Mouse (Mus musculus): ENCODE results near the gene Vil1. TPM values are rescaled to one million over a fixed set of nuclear protein-coding genes. Genes with fewer than 3 reads are reported as not detected.

Gene Vil1
- polyA plus RNA-seq (2012; rRNA removed) = 0.74 and 1.0 TPM in 2 replicates

DNA sequence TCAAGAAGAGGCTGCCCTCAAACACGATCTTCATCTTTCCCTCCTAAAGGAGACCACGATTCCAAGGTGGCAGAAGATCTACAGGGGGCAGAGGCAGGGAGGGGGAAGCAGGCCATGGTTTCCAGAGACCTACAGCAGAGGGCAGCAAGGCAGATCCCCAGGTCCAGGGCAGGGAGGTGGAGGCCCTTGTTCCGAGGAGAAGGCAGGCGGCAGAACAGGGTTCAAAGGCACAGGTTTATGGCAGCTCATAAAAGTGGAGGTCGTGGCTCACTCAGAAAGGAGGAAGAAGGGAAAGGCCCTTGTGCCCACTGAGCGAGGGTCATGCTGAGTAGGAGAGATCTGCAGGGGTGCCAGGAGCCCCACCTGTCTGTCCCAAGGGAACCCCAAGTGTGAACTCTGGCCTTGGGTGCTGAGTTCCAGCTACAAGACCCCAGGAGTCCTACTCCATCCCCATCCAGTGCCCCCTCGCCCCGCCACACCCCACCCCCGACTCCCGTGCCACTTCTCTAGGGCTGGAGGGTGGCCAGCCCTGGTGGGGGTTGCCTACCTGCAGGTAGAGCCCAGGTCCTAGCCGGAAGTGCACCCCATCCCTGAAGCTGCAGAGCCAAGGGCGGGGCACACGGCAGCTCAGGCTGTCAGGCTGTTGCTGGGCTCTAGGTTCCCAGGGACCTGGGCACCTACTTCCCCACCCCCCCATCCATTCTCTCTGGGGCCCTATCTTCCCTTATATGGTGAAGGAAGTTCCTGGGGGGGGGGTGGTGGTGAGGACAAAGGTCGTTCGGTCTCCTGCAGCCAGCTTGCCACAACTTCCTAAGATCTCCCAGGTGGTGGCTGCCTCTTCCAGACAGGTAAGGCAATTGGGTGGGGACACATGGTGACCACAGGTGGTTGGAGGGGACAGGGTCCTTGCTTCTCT is at the start of gene Vil1:
Gene Vil1, plus strand, starts transcription at position 788 of the 916 bp plus-strand sequence.
- Histone ChIP-seq H3K36me3 (ENCODE audit: control insufficient read depth, insufficient read depth, low read length) (no peaks in the 10 kb centered on the region), H3K27ac (ENCODE audit: control insufficient read depth, insufficient read depth, low read length) (no peak within 1 kb of the TSS), H3K4me3 (ENCODE audit: control insufficient read depth, insufficient read depth, low read length) (no peak within 1 kb of the TSS), H3K4me1 (replicated peaks; ENCODE audit: control insufficient read depth, insufficient read depth, low read length) (0 out of 2 replicates have a peak, but pooled peaks cover 3% of the 10 kb centered on the region), H3K27me3 (ENCODE audit: control insufficient read depth, insufficient read depth, low read length) (no peaks in the 10 kb centered on the region)
- no peak for DNase-seq
- 66% methylated on average over 15 of the region's 15 CpGs for WGBS
- TF ChIP-seq POLR2A (IDR thresholded peaks at IDR 0.05; ENCODE audit: control insufficient read depth, extremely low read depth, insufficient read depth, low read length, poor library complexity) (no peak), CTCF (IDR thresholded peaks at IDR 0.05; ENCODE audit: borderline replicate concordance, control insufficient read depth, extremely low read depth, insufficient read depth, low read length, poor library complexity) (no peak)

DNA sequence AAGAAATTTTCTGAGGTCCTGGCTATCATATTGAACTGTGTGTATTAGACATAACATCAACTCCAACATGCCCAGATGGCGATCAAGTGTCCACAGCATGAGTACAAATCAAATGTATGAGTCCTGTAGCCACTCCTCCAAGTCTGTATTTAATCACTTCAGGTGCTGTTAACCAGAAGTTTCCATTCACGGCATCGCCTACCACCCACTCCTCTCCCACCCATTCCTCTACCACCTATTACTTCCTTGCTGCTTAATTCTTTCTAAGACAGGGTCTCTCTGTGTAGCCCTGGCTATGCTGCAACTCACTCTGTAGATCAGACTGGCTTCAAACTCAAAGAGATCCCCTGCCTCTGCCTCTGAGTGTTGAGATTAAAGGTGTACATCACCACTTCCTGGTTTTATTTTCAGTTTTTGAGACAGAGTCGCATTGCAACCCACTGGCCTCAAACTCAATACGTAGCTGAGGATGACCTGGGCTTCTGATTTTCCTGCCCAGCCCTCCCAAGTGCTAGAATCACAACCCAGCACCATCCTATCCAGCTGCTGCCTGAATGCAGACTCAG is 49.1 kb upstream of the Vil1 start:
- peaks cover 6% of the 10 kb centered on the region for H3K4me1 ChIP-seq (replicated peaks; ENCODE audit: control insufficient read depth, insufficient read depth, low read length)
- H3K27ac ChIP-seq (ENCODE audit: control insufficient read depth, insufficient read depth, low read length) = no peak overlapping the region
- TF ChIP-seq CTCF (IDR thresholded peaks at IDR 0.05; ENCODE audit: borderline replicate concordance, control insufficient read depth, extremely low read depth, insufficient read depth, low read length, poor library complexity) (no peak), POLR2A (IDR thresholded peaks at IDR 0.05; ENCODE audit: control insufficient read depth, extremely low read depth, insufficient read depth, low read length, poor library complexity) (no peak)
- no peak overlapping the region for H3K4me3 ChIP-seq (ENCODE audit: control insufficient read depth, insufficient read depth, low read length)
- no peak for DNase-seq
- 61% methylated on average over 5 of the region's 5 CpGs for WGBS
- no peaks in the 10 kb centered on the region for H3K36me3 ChIP-seq (ENCODE audit: control insufficient read depth, insufficient read depth, low read length)
- no peaks in the 10 kb centered on the region for H3K27me3 ChIP-seq (ENCODE audit: control insufficient read depth, insufficient read depth, low read length)

DNA sequence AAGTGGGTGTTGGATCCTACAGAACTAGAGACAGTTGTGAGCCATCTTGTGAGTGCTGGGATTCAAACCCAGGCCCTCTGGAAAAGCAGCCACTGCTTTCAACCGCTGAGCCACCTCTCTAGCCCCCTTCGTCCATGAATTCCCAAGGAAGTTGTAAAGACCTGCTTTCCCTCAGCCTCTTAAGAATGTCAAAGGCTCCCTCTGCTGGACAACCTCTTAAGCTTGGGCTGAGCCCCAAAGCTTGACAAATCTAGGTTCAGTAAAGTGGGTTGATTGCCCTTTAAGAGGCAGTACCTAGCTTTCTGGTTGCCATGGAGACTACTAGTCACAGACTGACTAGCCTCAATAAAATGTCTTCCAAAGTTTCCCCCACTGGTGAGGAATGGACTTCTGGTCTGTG is 47.4 kb upstream of the Vil1 start, which contains the start of gene Catip:
Gene Catip, plus strand, starts transcription at position 297 of the 400 bp plus-strand sequence.
- H3K4me3 ChIP-seq (ENCODE audit: control insufficient read depth, insufficient read depth, low read length) = no peak within 1 kb of the TSS
- 3% methylated on average over 2 of the region's 2 CpGs for WGBS
- H3K36me3 ChIP-seq (ENCODE audit: control insufficient read depth, insufficient read depth, low read length) = no peaks in the 10 kb centered on the region
- H3K27me3 ChIP-seq (ENCODE audit: control insufficient read depth, insufficient read depth, low read length) = no peaks in the 10 kb centered on the region
- TF ChIP-seq CTCF (IDR thresholded peaks at IDR 0.05; ENCODE audit: borderline replicate concordance, control insufficient read depth, extremely low read depth, insufficient read depth, low read length, poor library complexity) = no peak
- no peak for TF ChIP-seq POLR2A (IDR thresholded peaks at IDR 0.05; ENCODE audit: control insufficient read depth, extremely low read depth, insufficient read depth, low read length, poor library complexity)
- peaks cover 6% of the 10 kb centered on the region for H3K4me1 ChIP-seq (replicated peaks; ENCODE audit: control insufficient read depth, insufficient read depth, low read length)
- DNase-seq = peak; percentile 59
- H3K27ac ChIP-seq (ENCODE audit: control insufficient read depth, insufficient read depth, low read length) = no peak within 1 kb of the TSS

DNA sequence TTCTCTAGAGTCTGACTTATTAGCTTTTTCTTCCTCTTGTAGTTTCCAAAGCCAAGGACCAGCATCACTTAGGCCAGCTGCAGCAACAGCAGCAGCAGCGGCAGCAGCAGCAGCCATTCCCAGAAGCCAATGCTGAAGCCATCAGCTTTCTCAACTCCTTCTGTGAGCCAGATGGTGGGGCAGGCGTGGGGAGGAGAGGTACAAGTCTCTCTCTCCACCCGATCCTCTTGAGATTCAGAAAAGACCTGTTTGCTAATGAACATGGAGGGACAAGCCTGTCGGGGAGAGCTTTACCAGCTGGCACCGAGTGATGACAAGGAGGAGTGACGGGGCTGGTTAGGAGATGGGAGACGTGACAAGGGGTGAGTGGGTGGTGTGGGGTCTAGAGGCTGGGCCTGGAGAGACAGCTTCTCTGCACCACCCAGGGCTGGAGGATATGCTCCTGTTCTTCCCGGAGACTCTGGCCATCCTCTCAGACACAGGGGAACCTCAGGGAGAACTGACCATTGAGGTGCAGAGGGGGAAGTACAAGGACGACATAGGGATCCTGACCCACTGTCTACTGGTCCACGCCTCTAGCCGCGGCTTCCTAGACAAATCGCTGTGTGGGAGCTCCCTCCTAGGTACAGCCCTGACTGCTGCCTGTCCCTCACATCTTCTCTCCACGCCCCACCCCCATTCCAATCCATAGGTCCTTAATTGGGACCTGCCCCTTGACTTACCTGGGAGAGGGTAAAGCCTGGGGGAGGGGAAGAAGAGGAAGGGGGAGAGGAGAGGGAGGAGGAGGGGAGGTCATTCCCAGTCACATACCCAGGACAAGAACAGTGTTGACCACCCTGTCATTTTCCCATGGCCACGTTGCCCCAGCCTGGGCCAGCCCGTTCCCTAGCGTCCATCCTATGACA is 46.6 kb upstream of the Vil1 start:
- H3K27ac ChIP-seq (ENCODE audit: control insufficient read depth, insufficient read depth, low read length) = no peak overlapping the region
- no peaks in the 10 kb centered on the region for H3K27me3 ChIP-seq (ENCODE audit: control insufficient read depth, insufficient read depth, low read length)
- no peak overlapping the region for H3K4me3 ChIP-seq (ENCODE audit: control insufficient read depth, insufficient read depth, low read length)
- DNase-seq = no peak
- H3K4me1 ChIP-seq (replicated peaks; ENCODE audit: control insufficient read depth, insufficient read depth, low read length) = peaks cover 6% of the 10 kb centered on the region
- 90% methylated on average over 17 of the region's 17 CpGs for WGBS
- no peaks in the 10 kb centered on the region for H3K36me3 ChIP-seq (ENCODE audit: control insufficient read depth, insufficient read depth, low read length)
- no peak for TF ChIP-seq CTCF (IDR thresholded peaks at IDR 0.05; ENCODE audit: borderline replicate concordance, control insufficient read depth, extremely low read depth, insufficient read depth, low read length, poor library complexity)
- TF ChIP-seq POLR2A (IDR thresholded peaks at IDR 0.05; ENCODE audit: control insufficient read depth, extremely low read depth, insufficient read depth, low read length, poor library complexity) = no peak

DNA sequence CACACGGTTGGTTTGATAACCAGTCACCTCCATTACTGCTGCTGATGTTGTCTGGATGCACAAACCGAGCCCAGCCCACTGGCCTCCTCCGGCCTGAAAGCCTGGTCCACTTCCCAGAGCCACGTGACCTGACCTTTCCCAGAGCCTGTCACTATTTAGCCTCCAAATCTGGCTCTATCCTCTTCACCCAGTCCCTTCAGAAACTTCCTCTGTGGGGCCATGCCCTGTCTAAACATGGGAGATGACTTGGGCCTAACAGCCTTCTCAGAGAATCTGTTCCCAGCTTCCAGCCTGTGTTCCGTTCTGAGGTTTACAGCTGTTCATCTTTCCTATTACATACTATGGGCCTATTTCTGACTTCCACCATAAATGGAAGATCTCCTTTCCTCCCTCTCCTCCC is 45.7 kb upstream of the Vil1 start:
- Histone ChIP-seq H3K4me3 (ENCODE audit: control insufficient read depth, insufficient read depth, low read length) (no peak overlapping the region), H3K36me3 (ENCODE audit: control insufficient read depth, insufficient read depth, low read length) (no peaks in the 10 kb centered on the region), H3K27ac (ENCODE audit: control insufficient read depth, insufficient read depth, low read length) (no peak overlapping the region), H3K27me3 (ENCODE audit: control insufficient read depth, insufficient read depth, low read length) (no peaks in the 10 kb centered on the region), H3K4me1 (replicated peaks; ENCODE audit: control insufficient read depth, insufficient read depth, low read length) (peaks cover 13% of the 10 kb centered on the region)
- TF ChIP-seq POLR2A (IDR thresholded peaks at IDR 0.05; ENCODE audit: control insufficient read depth, extremely low read depth, insufficient read depth, low read length, poor library complexity) (no peak), CTCF (IDR thresholded peaks at IDR 0.05; ENCODE audit: borderline replicate concordance, control insufficient read depth, extremely low read depth, insufficient read depth, low read length, poor library complexity) (no peak)
- 97% methylated on average over 5 of the region's 5 CpGs for WGBS
- no peak for DNase-seq

DNA sequence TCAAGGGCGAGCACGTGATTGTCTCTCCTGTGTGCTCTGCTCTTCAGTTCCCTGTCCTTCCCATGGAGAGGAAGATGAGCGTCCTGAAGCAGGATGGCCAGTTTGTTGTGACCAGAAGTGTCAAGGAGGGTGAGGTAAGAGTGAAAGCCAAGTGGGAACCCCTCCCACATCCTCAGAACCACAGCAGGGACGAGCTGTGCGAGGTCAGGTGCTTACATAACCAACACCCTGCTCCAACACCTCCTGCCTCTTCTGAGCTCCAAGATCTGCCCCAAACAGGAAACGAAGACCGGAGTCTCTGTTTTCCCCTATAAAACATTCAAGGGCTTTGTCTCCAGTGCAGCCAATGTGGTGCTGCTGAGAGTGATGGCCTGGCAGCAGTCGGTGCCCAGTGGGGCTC is 44.9 kb upstream of the Vil1 start:
- no peaks in the 10 kb centered on the region for H3K27me3 ChIP-seq (ENCODE audit: control insufficient read depth, insufficient read depth, low read length)
- peaks cover 13% of the 10 kb centered on the region for H3K4me1 ChIP-seq (replicated peaks; ENCODE audit: control insufficient read depth, insufficient read depth, low read length)
- H3K4me3 ChIP-seq (ENCODE audit: control insufficient read depth, insufficient read depth, low read length) = no peak overlapping the region
- no peak for DNase-seq
- 28% methylated on average over 8 of the region's 8 CpGs for WGBS
- no peak overlapping the region for H3K27ac ChIP-seq (ENCODE audit: control insufficient read depth, insufficient read depth, low read length)
- no peak for TF ChIP-seq POLR2A (IDR thresholded peaks at IDR 0.05; ENCODE audit: control insufficient read depth, extremely low read depth, insufficient read depth, low read length, poor library complexity)
- no peak for TF ChIP-seq CTCF (IDR thresholded peaks at IDR 0.05; ENCODE audit: borderline replicate concordance, control insufficient read depth, extremely low read depth, insufficient read depth, low read length, poor library complexity)
- H3K36me3 ChIP-seq (ENCODE audit: control insufficient read depth, insufficient read depth, low read length) = no peaks in the 10 kb centered on the region
